Mouse (Mus musculus): ENCODE measurements around the gene Catsper1.
A peak's percentile ranks its signal among the peaks of the same experiment; 100 is the strongest.
"Not testable (repeated sequence)": the region's sequence is repeated elsewhere in the genome, so short reads cannot be mapped to it uniquely, and the experiment has no call there.

Catsper1 gene

GRCm38 (mm10) chr19:5335441-5335840, at the start of gene Catsper1:
Gene Catsper1 (plus strand): TSS chr19:5335741.
- no peak for DNase-seq

DNA sequence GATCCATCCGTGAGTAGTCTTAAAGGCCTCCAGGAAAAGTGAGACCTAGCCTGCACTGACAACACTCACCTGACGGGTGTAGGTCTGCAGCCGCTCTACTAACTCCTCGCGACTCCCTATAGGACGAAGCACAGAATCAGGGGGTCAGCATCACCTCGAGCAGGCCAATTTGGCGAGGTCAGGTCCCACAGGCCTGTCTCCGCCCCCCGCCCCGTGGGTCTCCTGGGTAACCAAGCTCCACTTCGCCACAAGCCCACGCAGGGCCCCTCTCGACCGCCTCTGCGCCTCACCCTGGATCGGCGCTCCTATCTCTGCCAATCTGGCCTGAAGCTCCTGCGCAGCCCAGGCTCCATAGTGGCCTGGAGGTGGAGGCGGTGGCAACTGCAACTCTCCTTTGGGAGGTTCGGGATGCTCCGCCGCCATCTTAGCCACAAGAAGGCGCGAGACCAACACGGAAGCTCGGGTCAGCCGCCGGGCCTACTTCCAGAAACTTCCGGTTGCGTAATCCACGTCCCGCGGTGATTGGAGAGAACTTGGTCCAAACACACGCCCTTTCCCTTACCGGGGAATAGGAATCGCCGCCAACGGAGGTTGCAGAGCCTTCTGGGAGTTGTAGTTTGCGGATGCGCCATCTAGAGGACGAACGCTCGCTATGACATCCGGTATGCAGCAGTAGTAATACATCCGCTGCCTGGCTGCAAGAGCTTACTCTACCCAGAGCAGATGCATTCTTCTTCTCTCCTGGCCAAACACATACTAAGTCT, 40.4 kb upstream of the Catsper1 start, which contains the start of gene Sf3b2:
TSS of gene Sf3b2 (minus strand) at position 484 of the 764 bp plus-strand sequence.
- peak; percentile 92 for DNase-seq

- DNase-seq = no peak
These were observed 39.8 kb upstream of the Catsper1 start for GRCm38 (mm10) chr19:5295736-5296075.

DNA sequence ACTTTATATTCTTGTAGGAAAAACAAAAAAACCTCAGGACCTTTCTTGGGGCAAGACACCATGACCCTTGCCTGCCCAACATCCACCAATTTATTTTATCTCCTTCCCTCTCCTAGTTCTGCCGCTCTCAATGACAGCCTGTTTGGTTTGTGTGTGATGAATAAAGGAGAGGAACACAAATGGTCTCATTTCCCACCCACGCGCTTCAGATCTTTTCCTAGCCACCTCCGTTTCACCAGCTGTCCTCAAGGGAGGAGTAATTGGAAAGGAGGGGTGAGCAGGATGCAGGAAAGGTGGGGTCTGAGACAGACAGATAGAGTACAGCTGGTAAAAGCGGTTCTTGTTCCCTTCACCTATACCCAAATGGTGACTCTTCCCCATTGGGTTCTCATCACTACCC, 38.9 kb upstream of the Catsper1 start:
- DNase-seq = no peak

DNA sequence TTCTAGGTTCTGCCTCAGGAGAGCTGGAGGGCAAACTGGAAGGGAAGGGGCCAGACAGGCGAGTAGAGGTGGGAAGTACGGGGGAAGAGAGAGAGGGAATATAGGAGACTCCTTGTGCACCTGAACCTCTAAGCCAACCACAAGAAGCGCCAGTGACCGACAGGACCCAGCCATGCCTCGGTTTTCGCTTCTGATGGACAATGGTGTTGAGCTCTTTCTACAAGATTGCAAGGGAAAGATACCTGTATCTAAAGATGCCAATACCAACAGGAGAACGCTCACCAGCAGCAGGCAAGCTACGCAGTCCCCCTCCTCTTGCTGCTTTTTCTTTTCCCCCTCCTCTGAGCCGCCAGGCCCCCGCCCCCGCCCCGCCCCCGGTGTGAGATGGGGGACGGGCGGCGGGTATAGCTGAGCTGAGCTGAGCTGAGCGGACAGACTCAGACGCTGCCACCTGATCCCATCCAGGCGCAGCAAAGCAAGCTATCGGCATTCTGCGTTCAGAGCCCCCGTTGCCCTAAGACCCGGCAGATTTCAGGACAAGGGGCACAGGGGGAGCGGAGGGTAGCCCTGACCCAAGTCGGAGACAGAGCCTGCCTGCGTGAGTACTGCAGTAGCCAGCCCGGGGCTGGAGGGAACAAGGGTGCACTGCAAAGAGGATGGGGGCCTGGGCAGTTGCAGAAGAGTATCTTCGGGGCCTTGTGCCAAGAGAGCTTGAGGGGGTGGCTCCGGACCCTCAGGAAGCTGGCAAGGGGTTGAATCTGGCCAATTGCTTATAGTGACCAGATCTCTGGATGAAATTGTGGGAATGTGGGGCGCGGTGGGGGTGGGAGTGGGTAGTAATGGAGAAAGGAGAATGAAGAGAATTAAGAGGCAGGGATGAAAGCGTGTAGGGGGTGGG, 37.4 kb upstream of the Catsper1 start, which contains the start of gene Gal3st3:
TSS of gene Gal3st3 (plus strand) at position 429 of the 898 bp plus-strand sequence.
- DNase-seq = no peak

DNA sequence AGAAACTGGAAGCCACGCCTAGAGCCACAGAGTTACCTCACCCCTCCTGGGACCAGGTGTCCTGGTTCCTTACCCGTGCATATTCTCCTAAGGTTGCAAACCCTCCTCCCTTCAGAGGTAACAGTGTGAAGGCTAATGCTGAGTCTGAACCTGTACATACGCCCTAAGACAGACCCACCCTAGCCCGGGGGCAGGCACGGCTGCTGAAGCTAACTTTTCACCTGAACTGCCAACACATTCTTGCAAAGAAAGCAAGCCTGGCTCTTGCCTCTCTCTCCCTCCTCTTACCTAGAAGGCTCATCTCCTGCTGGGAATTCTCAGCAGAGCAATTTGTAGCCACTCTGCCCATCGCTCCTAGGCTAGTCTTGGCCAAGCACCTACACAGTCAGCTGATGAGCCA, 35.0 kb upstream of the Catsper1 start:
- DNase-seq = no peak

DNA sequence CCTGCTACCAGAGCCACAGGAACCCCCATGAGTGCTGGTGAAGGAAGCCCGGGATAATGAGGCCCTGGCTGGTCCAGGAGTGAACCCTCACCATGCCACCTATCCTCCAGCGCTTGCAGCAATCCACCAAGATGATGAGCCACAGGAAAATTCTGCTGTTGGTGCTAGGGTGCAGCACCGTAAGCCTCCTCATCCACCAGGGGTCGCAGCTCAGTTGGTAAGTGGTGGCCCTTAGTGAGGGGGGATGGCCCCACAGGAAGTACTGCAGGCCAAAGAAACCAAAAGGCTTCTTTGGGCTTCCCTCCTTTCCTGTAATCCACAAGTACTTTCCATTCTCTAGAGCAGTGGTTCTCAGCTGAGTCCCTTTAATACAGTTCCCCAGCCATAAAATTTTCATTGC, 33.1 kb upstream of the Catsper1 start:
- DNase-seq = peak; percentile 93

- no peak for DNase-seq
These were observed 29.3 kb upstream of the Catsper1 start for GRCm38 (mm10) chr19:5306279-5306678.

DNA sequence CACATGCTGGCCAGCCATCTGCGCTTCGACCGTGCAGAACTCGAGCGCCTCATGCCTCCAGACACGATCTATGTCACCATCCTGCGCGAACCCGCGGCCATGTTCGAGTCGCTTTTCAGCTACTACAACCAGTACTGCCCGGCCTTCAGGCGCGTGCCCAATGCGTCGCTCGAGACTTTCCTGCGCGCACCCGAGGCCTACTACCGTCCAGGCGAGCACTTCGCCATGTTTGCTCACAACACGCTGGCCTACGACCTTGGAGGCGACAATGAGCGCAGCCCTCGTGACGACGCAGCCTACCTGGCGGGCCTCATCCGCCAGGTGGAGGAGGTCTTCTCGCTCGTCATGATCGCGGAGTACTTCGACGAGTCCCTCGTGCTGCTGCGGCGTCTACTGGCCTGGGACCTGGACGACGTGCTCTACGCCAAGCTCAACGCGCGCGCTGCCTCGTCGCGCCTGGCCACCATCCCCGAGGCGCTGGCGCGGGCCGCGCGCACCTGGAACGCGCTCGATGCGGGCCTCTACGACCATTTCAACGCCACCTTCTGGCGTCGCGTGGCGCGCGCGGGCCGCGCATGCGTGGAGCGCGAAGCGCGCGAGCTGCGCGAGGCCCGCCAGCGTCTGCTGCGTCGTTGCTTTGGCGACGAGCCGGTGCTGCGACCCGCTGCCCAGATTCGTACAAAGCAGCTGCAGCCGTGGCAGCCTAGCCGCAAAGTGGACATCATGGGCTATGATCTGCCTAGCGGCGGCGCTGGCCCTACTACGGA, 28.4 kb upstream of the Catsper1 start:
- DNase-seq = peak; percentile 54

GRCm38 (mm10) chr19:5309025-5309424, 26.5 kb upstream of the Catsper1 start:
- DNase-seq = no peak

DNA sequence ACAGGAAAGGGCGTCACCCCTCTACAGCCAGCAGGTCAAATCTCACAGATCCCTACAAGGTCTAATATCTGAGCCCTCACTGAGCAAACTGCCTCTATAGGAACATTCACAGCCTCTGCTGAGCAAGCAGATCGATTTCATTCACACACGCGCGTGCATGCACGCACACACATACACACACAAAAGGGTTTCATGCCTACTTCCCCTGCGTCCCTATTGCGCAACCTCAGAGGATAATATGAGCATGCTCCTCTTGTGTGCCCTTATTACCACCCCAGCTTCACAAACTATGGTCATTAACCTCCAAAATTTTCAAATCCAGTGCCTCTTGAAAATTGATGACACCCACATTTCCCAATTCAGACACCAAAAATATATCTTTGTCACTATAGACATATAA, 22.4 kb upstream of the Catsper1 start:
- DNase-seq = no peak

- peak; percentile 65 for DNase-seq
These were observed 11.7 kb upstream of the Catsper1 start for GRCm38 (mm10) chr19:5323801-5324200.

DNA sequence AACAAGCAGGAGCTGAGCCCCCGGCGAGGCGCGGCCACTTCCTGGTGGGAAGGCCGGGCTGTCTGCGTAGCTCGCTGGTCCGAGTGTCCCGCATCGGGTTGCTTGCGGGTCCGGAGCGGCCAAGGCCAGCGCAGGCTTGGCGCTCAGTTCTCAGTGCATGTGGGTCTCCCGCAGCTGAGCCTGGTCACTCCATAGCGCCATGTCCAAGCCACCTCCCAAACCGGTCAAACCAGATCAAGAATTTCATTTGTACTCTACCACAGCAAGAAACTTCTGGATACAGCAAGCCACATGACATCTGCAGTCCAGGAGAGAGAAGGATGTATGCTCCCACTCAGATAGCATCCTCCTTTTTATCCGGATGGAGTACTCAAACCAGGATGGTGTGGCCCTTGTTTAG, 7.6 kb upstream of the Catsper1 start:
- DNase-seq = no peak

GRCm38 (mm10) chr19:5334741-5335140, 800 bp upstream of the Catsper1 start:
- DNase-seq = no peak

DNA sequence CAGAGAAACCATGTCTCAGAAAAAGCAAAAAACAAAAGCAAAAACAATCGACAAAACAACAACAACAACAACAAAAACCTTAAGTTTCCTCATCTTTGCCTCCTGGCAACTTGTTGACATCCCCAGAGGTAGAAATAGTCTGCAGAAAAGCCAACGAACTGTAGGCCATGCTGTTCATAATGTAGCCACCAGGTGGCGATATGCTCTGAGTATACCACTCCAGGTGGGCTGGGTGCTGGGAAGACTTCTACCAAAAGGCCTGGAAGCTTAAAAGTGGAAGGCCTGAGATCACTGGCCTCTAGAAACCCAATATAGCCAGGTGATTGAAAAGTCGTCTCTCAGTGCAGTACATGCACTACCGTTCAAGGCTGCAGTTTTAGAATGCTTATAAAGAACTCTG, 2.4 kb downstream of the Catsper1 start:
- DNase-seq = peak; percentile 90

- DNase-seq = no peak
These were observed 5.8 kb downstream of the Catsper1 start for GRCm38 (mm10) chr19:5341360-5341759.

GRCm38 (mm10) chr19:5345297-5346131, 10.0 kb downstream of the Catsper1 start:
- DNase-seq = no peak

- DNase-seq = no peak
These were observed 12.5 kb downstream of the Catsper1 start for GRCm38 (mm10) chr19:5348064-5348463.

DNA sequence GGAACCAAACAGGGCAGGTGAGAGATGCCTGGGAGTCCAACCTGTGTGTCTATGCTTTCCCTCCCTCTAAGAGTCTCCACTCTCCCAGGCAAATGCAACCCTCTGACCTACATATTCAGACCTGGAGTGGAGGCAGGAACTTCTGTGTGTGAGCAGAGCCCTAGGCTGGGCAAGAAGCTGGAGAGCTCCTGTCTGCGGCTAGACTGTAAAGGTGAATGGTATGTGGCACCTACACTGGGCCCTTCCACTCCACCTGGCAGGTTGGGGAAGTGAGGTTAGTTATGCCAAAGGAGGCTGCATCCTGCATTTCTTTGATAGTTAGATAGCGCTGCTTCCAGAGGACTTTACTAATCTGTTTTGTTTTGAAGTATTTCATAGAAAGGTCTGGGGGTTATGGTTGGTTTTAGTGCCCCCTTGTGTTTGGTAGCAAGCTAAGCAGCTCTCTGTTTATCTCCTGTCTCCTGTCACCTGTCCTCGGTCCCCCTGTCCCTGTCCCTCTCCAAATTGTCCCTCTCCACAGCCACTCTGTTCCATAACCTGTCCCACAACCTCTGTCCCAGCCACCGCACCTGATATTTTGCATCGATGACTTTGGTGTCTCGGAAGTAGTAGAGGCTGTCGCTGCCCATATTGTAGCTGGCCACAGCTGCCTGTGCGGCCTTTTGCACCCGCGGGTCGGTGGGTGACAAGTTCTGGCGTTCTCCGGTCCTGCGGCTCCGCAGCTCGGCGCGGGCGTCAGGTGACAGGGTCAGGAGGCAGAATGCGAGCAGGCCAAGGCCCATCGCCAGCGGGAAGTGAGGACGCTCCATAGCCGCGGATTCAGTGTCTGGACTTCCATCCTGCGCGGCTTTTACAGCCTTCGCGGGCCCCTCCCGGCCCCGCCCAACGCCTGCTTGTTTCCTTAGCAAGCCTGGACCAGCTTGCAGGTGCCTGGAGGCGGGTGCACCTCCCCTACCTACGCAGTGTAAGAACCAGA, 13.3 kb downstream of the Catsper1 start:
- DNase-seq = peak; percentile 52

- DNase-seq = not testable (repeated sequence)
These were observed 13.9 kb downstream of the Catsper1 start, which contains the start of gene Cst6 for GRCm38 (mm10) chr19:5349502-5349873. Gene Cst6 (minus strand): TSS chr19:5349574.

GRCm38 (mm10) chr19:5353609-5354008, 18.1 kb downstream of the Catsper1 start:
- DNase-seq = no peak
